Mouse (Mus musculus) embryo, embryonic 11.5 days (tissue): ENCODE measurements around the gene Tbx10.
"Not testable (repeated sequence)": the region's sequence is repeated elsewhere in the genome, so short reads cannot be mapped to it uniquely, and the experiment has no call there.

Source experiments
- DNase-seq: peaks from one replicate; pipeline ENCODE4 v3.0.0-alpha.2; 2012; ENCODE audit warnings: low read depth, low spot score

The Tbx10 gene

GRCm38 (mm10) chr19:3992416-3992815 is at the start of gene Tbx10:
Gene Tbx10 (plus strand): TSS chr19:3992752.
- DNase-seq, result no peak

GRCm38 (mm10) chr19:3942986-3943735 is 49.4 kb upstream of the Tbx10 start:
- no peak for DNase-seq

GRCm38 (mm10) chr19:3945872-3946564 is 46.5 kb upstream of the Tbx10 start:
- no peak for DNase-seq

- DNase-seq, result peak; percentile 49
Measured at GRCm38 (mm10) chr19:3946715-3947114, 45.8 kb upstream of the Tbx10 start.

- DNase-seq, result no peak
Measured at GRCm38 (mm10) chr19:3947813-3948212, 44.7 kb upstream of the Tbx10 start.

- DNase-seq, result no peak
Measured at GRCm38 (mm10) chr19:3948546-3948945, 44.0 kb upstream of the Tbx10 start.

GRCm38 (mm10) chr19:3950331-3950730 is 42.2 kb upstream of the Tbx10 start:
- no peak for DNase-seq

GRCm38 (mm10) chr19:3951461-3951860 is 41.1 kb upstream of the Tbx10 start:
- no peak for DNase-seq

- DNase-seq, result no peak
Measured at GRCm38 (mm10) chr19:3952099-3952498, 40.5 kb upstream of the Tbx10 start.

GRCm38 (mm10) chr19:3955033-3955432 is 37.5 kb upstream of the Tbx10 start:
- no peak for DNase-seq

GRCm38 (mm10) chr19:3955804-3956203 is 36.7 kb upstream of the Tbx10 start:
- no peak for DNase-seq

GRCm38 (mm10) chr19:3957296-3958036 is 35.1 kb upstream of the Tbx10 start:
- DNase-seq, result not testable (repeated sequence)

- DNase-seq, result no peak
Measured at GRCm38 (mm10) chr19:3958470-3958869, 34.1 kb upstream of the Tbx10 start, which contains the start of gene Aldh3b3. Gene Aldh3b3 (plus strand): TSS chr19:3958645.

- DNase-seq, result no peak
Measured at GRCm38 (mm10) chr19:3959030-3959429, 33.5 kb upstream of the Tbx10 start.

GRCm38 (mm10) chr19:3960211-3960610 is 32.3 kb upstream of the Tbx10 start:
- DNase-seq, result no peak

- DNase-seq, result not testable (repeated sequence)
Measured at GRCm38 (mm10) chr19:3961805-3962204, 30.7 kb upstream of the Tbx10 start.

GRCm38 (mm10) chr19:3962469-3962868 is 30.1 kb upstream of the Tbx10 start:
- no peak for DNase-seq

- no peak for DNase-seq
Measured at GRCm38 (mm10) chr19:3964030-3964429, 28.5 kb upstream of the Tbx10 start.

GRCm38 (mm10) chr19:3966330-3967075 is 26.0 kb upstream of the Tbx10 start:
- DNase-seq, result no peak

- no peak for DNase-seq
Measured at GRCm38 (mm10) chr19:3967258-3967657, 25.3 kb upstream of the Tbx10 start.

- no peak for DNase-seq
Measured at GRCm38 (mm10) chr19:3972229-3972628, 20.3 kb upstream of the Tbx10 start, which contains the start of gene Aldh3b2. Gene Aldh3b2 (plus strand): TSS chr19:3972328.
